Mouse (Mus musculus) left cerebral cortex, adult 9 months (tissue): ENCODE measurements around the gene Cdh22.
A peak's percentile ranks its signal among the peaks of the same experiment; 100 is the strongest.

Experiments
- DNase-seq, 2 experiments: peaks; one replicate each; pipeline ENCODE4 v3.0.0; 2022; ENCODE audit warnings: low spot score in 2 of 2

Cdh22 gene

DNA sequence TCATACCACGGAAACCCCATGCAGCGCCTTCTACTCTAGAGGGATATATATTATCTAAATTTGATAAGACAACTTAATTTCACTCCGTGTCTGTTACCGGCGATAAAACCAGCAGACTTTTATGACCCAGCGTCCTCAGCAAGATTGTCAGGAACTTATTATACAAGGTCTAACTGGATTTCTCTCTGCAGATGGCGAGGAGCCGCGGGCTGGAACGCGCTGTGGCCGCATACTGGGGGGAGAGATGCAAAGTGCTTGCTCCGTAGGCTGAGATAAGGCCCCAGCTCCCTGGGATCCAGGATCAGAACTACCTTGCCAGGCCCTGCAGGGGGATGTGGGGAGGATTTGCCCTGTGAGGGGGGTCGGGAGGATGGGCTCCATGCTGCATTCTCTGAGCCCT is 145.2 kb downstream of the Cdh22 start:
- DNase-seq = no peak

DNA sequence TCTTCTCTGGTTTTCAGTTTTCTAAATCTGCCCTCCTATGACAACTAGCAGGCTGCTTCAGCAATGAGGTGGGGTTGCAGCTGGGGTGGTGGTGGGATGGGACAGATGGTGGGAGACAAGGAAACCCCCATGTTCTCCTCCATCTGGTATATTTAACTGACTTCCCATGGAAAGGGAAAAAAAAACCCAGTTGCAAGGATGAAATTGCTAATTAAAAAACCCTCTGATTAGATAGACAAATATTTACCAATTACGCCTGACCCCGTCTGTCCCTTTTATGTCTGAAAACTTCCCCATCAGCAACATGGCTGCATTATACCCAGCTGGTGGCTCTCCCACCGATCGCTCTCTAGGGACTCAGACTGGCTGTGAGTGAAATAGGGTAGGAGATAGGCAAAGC is 148.0 kb downstream of the Cdh22 start:
- DNase-seq = no peak

DNA sequence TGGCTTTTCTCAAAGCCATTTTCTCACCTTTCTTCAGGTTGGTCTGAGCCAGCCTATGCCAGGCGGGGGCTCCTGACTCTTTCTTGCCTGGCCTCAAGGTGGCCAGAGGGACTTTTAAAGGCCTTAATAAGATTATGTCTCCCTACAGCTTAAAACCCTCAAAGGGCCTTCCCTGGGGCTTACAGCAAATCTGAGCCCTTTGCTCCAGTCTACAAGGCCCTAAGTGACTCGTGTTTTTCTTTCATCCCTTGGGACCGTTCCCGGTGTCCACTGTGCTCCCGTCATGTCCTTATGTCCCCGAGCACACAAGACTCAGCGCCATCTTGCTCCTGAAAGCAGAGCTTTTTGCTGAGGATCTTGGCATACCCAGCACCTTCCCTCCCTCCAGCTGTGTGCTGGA is 153.4 kb downstream of the Cdh22 start:
- DNase-seq = no peak

GRCm38 (mm10) chr2:165080657-165081056 is 154.0 kb downstream of the Cdh22 start:
- no peak for DNase-seq

DNA sequence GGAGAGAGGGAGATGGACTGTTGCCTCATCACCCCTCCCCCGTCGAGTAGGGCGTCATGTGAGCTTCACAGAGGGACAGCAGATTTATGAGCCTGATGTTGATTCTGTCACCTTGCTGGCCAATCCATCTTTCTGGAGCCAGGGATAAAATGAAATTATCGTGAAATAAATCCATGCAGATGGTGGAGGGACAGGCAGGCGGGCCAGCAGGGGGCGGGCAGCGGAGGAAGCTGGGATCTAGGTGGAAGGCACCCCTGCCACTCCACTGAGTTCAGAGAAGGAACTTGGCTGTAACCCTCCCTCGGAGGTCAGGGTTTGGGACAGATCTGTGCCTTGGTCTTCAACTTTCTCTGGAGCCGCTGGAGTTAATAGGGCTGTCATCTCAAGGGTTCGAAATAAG is 156.0 kb downstream of the Cdh22 start:
- DNase-seq = no peak

DNA sequence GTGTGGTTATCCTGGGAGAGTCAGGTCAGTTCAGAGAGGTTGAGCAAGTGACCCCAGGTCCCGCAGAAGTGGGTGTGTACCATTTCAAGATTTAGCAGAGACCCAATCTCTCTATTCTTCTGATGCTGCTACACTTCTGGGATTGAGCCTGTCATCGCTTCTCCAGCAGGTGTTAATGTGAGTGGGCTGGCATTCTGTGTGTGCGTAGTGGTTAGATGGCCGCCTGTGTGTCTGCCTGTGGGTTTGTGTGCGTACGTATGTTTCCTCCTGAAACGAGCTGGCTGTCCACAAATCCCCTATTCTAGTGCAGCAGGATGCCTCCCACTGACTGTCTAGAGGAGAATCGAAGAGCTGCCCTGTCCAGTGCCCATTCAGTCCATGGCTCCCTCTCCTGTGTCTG is 156.6 kb downstream of the Cdh22 start:
- DNase-seq = no peak

GRCm38 (mm10) chr2:165077055-165077454 is 157.6 kb downstream of the Cdh22 start:
- DNase-seq = no peak

GRCm38 (mm10) chr2:165074937-165075336 is 159.7 kb downstream of the Cdh22 start:
- DNase-seq = peak in 1 of 2 experiments; percentile 89

DNA sequence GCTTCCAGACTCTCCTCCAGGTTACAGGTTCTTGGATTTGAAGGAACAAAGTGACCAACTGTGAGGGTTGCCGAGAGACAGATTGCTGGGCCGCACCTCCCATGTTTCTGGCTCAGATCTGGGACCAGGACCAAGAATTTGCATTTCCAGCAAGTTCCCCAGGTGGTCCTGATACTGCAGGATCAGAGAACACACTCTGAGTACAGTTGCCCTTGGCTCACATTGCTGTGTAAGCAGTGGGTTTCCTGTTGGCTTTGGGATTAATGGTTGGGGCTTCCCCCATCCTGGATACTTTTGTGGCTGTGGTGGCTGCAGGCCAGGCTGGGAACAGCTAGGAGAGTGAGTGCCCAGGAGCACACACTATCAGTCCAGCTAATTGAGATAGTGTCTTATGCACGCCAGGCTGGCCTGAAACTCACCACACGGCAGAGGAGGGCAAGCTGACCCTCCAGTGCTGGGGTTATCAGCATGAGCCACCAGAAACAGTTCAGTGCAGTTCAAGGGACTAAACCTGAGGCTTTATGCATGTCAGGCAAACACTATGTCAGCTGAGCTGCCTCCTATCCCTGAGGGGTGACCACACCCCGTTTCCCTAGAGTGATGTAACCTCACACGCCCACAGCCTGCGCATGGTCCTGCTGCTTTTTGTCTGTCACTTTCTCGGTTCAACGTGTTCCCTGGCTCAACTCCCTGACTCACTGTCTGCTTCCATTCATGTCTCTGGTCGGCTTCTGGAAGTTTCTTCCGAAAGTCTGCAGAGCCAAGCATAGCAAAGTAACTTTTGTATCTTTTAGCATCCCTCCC is 160.4 kb downstream of the Cdh22 start:
- DNase-seq = peak in 1 of 2 experiments; percentile 59

- DNase-seq = peak in 1 of 2 experiments; percentile 55
Observed at GRCm38 (mm10) chr2:165073381-165073781, 161.3 kb downstream of the Cdh22 start.

DNA sequence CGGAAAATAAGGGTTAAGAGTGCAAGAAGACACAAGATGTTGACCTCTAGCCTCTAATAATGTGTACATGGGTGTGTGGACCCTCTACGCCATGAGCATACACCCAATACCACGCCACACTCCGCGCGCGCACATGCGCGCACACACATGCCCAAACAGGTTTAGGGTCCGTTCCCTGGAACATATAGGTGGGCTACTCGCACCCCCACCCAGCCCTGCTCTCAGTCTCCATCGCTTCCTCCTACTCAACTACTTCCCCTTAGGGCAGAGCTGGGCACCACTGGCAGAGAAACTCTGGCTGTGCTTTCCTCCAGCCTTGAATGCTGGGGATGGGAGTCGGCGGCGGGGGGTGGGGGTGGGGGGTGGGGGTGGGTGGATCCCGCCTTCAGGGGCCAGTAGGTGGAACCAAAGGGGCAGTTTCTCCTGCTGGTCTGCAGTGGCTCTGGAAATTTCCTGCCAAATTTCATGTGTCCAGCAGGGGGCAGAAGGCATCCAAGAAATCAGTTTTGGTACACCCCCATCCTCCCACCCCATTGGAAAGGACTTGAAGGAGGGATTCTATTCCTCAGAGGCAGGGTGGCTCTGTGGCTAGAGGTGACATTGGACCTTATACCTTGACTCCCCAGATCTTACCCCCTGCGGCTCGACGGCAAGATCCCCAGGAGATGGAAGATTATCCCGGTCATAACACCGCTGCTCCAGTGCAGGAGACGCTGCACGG is 164.4 kb downstream of the Cdh22 start:
- peak in 1 of 2 experiments; percentile 79 for DNase-seq

DNA sequence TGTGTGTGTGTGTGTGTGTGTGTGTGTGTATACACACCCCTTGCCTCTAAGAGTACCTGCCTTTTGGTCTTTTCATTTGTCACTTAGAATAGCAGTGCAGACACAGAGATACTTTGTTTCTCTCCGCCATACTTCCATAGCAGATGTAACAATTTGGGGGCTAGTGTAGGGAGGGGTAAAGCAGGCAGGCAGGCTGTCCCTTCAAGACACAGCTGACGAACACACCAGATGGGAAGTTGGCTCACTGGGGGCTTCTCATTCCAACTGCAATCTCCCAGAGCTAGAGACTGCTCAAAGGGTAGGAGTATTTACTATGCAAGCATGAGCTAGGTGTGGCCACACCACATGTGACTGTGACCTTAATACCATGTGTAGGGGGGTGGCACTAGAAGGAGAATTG is 165.8 kb downstream of the Cdh22 start:
- DNase-seq = no peak

DNA sequence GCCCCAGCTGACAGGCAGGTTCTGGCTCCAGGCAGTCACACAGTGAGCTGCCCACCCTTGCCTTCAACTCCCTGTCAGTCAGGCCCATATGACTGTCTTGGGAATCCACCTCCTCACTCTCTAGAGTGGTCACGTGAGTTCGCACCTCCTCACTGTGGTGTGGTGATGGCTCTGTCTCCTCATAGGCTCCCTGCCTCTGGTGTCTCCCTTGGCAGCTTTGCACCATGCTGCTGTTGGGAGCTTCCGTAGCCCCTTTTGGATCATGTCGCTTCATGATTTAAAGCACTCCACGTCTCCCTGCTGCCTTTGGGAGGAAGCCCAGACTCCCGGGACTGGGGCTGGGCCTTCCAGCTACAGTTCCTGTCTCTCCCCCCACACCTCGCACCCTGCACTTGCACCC is 170.2 kb downstream of the Cdh22 start:
- DNase-seq = peak; percentile 62 to 72

DNA sequence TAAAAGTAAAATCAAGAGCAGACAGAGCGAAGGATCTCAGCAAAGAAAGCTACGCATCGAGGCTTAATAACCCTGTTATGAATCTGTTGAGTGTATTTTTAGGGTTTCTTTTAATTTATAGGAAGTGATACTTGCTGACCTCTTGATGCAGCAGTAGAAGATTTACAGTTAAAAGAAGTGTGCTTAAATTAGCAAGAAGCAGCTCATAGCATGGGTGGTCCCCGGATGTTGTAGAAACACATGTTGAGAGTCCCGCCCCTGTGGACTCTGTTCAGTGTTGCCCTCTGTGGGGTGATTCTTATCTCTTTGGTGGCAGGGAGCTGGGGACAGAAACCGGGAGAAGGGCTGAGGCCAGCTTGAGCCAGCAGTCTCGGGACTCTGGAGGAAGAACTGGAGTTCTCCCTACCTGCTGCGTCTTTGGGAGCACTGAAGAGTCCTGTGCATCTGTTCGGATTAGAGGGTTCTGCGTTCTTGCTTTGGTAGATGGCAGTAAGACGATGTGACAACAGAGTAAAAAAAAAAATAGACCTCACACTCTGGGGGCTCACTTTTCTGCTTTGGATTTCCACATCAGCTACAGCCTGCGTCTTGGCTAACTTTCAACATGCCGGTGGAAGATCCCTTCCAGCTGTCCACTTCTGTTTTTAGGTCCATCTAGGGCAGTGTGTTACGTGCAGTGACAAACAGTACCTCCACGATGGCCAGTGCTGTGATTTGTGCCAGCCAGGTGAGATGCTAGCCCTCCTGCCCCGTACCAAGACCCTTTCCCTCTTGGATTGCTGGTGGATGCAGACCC is 172.8 kb downstream of the Cdh22 start:
- no peak for DNase-seq
